Mouse (Mus musculus) heart, postnatal 4 days (tissue): ENCODE measurements around the gene Aagab. TPM values are rescaled to one million over a fixed set of nuclear protein-coding genes. Genes with fewer than 3 reads are reported as not detected.

Experiments used
- DNase-seq: peaks from one replicate; pipeline ENCODE4 v3.0.0; 2021
- total RNA-seq, 2 experiments: library from RNA; stranded (reverse); gene quantifications; 2 replicates each; pipeline ENCODE4 v1.2.3; 2021

Gene Aagab
- 10 to 100 TPM; 18.7 to 22.7 TPM for total RNA-seq

- peak; percentile 97 for DNase-seq
These were observed at the start of gene Aagab, which contains the start of gene Iqch for GRCm38 (mm10) chr9:63602043-63602939. TSS of gene Aagab (plus strand) at chr9:63602660. TSS of gene Iqch (minus strand) at chr9:63602493.

- DNase-seq: no peak
These were observed 48.8 kb upstream of the Aagab start for GRCm38 (mm10) chr9:63553628-63554027.

- DNase-seq: peak; percentile 44
These were observed 46.9 kb upstream of the Aagab start for GRCm38 (mm10) chr9:63555460-63555990.

- DNase-seq: no peak
These were observed 46.1 kb upstream of the Aagab start for GRCm38 (mm10) chr9:63556316-63556715.

- DNase-seq: no peak
These were observed 45.5 kb upstream of the Aagab start for GRCm38 (mm10) chr9:63556933-63557332.

- DNase-seq: no peak
These were observed 40.5 kb upstream of the Aagab start for GRCm38 (mm10) chr9:63561931-63562330.

GRCm38 (mm10) chr9:63563436-63563835, 39.0 kb upstream of the Aagab start:
- DNase-seq: no peak

GRCm38 (mm10) chr9:63568314-63568713, 34.1 kb upstream of the Aagab start:
- no peak for DNase-seq

- DNase-seq: peak; percentile 52
These were observed 33.7 kb upstream of the Aagab start for GRCm38 (mm10) chr9:63568808-63569207.

- DNase-seq: no peak
These were observed 30.6 kb upstream of the Aagab start for GRCm38 (mm10) chr9:63571895-63572294.

GRCm38 (mm10) chr9:63572874-63573273, 29.6 kb upstream of the Aagab start:
- no peak for DNase-seq

- no peak for DNase-seq
These were observed 25.0 kb upstream of the Aagab start for GRCm38 (mm10) chr9:63577469-63577868.

- no peak for DNase-seq
These were observed 22.8 kb upstream of the Aagab start for GRCm38 (mm10) chr9:63579644-63580043.

- DNase-seq: no peak
These were observed 22.4 kb upstream of the Aagab start for GRCm38 (mm10) chr9:63580046-63580445.

GRCm38 (mm10) chr9:63581778-63582177, 20.7 kb upstream of the Aagab start:
- DNase-seq: no peak

GRCm38 (mm10) chr9:63585251-63585650, 17.2 kb upstream of the Aagab start:
- no peak for DNase-seq

GRCm38 (mm10) chr9:63589209-63589608, 13.3 kb upstream of the Aagab start:
- no peak for DNase-seq

GRCm38 (mm10) chr9:63590592-63590991, 11.9 kb upstream of the Aagab start:
- DNase-seq: no peak

- DNase-seq: no peak
These were observed 10.7 kb upstream of the Aagab start for GRCm38 (mm10) chr9:63591661-63592256.

GRCm38 (mm10) chr9:63595032-63595431, 7.4 kb upstream of the Aagab start:
- DNase-seq: no peak

- no peak for DNase-seq
These were observed 6.8 kb upstream of the Aagab start for GRCm38 (mm10) chr9:63595652-63596051.

GRCm38 (mm10) chr9:63596660-63597059, 5.8 kb upstream of the Aagab start:
- DNase-seq: peak; percentile 58

GRCm38 (mm10) chr9:63603849-63604248, 1.4 kb downstream of the Aagab start:
- peak; percentile 35 for DNase-seq

- DNase-seq: peak; percentile 16
These were observed 4.1 kb downstream of the Aagab start for GRCm38 (mm10) chr9:63606594-63606993.
